Mouse (Mus musculus) embryo, embryonic 9.5 days (tissue): ENCODE results near the gene Ankzf1.
"Not testable (repeated sequence)": the region's sequence is repeated elsewhere in the genome, so short reads cannot be mapped to it uniquely, and the experiment has no call there.

Source experiments
- DNase-seq: peaks from one replicate; pipeline ENCODE4 v3.0.0-alpha.2; 2017; ENCODE audit errors: extremely low spot score

The Ankzf1 gene

DNA sequence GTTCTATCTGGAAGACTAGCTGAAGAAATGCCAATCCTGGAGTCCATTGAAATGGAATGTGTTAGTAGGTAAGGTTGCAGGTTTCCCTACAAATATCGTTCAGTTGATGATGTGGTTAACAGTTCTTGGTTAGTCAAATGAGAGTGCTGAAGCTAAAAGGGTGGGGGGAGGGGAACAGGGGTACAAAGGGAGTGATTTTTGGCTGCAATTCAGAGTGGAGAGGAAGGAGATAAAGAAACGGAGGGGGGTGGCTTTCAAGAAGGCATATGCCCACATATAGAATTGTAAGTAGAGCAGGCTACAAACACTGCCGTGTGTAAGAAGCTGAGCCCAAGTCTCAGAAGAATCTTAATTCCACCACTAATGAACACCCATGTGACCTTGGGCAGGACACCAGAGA, 33.5 kb downstream of the Ankzf1 start:
- no peak for DNase-seq

DNA sequence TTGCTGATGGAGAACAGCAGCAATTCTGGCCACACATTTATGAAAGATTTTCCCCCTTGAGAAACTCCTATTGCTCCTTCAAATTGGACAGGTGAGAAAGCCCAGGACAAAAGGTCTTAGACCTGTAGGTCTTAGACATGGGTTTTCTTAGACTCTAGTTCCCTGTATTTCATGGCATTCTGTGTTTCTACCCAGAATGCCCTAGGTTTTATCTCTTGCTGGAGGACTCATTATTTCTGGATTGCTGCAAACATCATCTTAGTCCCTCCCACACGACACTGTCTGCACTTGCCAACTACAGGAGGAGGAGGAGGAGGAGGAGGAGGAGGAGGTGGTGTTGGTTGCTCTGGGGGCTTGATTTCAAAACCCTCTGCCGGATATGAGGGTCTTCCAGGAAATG, 34.2 kb downstream of the Ankzf1 start:
- DNase-seq, result no peak

DNA sequence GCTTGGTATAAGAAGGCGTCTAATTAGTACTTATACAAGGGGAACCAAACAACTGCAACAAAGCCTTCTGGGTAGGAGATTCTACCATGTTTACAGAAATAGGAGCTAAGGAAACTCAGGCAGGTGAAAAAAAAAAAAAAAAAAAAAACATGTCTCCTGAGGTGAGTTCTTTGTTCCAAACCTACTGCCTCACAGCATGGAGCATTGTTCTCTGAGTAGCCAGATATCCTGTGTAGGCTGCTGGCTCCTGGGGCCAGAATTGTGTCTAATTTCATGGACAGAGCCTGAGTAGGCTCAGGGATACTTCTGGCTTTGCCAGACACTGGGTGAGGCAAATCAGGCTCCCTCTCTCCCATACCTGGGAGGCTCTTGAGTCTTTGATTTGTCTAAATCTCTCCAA, 35.7 kb downstream of the Ankzf1 start:
- no peak for DNase-seq

DNA sequence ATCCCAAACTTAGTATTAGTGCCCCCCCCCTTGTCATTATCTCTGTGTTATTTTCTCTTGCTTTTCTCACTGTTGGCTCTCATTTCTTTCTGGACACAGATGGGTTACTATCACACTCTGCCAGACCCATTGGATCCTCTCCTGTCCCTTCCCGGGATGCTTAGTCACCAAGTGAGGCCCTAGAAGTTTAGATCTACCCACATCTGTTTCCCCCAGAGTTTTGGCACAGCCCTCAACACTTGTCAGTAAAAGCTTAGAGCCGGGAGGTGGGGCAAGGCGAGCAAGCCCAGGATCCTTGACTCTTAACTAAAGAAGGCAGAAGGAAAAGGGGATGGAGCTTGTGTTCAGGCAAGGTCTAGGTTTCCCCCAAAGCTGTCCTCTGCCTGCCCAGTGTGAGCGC, 37.2 kb downstream of the Ankzf1 start:
- DNase-seq, result no peak

DNA sequence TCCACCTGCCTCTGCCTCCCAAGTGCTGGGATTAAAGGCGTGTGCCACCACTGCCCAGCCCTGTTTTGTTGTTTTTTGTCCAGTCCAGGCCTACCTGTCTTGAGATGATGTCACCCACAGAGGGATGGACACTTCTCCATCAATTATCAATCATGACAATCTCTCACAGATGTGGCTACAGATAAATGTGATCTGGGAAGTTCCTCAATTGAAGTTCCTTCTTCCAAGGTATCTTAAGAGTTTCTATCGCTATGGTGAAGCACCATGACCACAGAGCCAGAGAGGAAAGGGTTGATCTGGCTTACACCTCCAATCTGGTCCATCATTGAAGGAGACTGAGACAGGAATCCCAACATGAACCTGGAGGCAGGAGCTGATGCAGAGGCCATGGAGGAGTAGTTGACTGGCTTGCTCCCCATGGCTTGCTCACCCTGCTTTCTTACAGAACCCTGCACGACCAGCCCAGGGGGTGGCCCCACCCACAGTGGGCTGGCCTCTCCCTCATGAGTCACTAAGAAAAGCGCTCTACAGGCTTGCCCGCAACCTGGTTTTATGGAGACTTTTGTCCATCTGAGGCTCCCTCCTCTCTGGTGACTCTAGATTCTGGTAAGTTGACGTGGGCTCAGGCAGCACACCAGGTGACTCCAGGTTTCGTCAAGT, 38.5 kb downstream of the Ankzf1 start:
- DNase-seq, result no peak

DNA sequence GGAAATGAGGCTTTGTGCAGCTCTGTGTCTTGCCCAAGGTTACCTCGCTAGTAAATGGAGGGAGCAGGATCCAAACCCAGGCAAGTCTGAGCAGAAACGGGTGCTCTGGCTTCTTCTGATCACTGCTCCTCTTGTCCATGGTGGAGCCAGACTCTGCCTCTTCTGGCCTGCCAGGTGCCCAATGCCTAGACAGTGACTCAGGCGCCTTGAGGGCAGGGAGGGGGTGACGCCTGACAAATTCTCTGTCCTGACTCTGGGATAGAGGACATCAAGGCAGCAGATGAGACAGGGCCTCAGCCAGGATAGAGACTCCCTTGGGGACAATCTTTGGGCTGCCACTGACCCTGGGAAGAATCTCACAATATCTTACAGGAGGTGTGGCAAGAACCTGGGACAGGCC, 39.3 kb downstream of the Ankzf1 start:
- no peak for DNase-seq

DNA sequence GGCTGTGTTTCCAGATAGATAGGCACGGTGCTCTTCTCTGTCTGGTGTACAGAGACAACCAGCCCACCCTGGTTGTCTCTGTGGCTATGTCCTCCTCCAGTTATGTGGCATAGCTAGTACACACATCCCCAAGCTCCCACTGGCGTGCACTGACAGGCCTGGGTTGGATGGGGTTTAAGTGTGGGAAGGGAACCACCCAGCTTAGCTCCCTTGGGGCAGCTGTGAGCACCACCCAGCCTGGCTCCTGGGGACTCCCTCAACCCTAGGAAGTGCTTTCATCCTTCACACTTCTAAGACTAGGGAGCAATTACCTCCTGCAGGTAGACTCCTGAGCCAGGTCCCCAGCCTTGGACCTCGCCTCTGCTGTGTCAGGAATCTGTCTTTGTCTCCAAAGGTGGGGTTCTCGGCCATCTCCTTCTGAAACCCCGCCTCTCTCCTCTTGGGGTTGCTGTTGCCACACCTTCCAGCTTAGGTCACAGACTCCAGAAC, 39.8 kb downstream of the Ankzf1 start, which contains the start of gene A630095N17Rik:
Gene A630095N17Rik, minus strand, starts transcription at position 439 of the 489 bp plus-strand sequence.
- no peak for DNase-seq

DNA sequence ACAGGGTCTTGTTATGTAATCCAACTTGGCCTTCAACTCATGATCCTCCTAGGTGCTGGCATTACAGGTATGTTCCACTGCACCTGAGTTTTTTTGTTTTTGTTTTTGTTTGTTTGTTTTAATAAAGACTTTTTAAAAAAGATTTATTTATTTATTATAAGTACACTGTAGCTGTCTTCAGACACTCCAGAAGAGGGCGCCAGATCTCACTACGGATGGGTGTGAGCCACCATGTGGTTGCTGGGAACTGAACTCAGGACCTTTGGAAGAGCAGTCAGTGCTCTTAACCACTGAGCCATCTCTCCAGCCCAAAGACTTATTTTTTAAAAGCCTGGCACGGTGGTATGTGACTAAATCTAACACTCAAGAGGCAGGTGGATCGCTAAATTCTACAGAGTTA, 40.5 kb downstream of the Ankzf1 start:
- not testable (repeated sequence) for DNase-seq

DNA sequence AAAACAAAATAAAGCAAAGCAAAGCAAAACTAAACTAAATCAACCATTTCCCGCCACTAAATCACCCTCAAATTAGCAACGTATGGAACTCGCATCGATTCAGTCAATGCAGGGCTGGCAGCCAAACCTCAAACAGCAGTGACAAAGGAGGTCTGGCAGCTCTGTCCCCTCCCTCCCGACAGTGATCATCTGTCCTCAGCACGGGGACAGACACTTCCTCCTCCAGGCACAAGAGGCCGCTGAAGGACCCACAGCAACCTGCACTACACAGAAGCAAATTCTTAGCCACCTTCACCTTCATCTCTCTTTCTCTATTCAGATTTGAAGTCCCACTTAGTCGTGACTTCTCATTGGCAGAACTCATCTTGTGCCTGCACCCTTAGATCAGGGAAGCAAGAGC, 42.7 kb downstream of the Ankzf1 start:
- peak; percentile 58 for DNase-seq

DNA sequence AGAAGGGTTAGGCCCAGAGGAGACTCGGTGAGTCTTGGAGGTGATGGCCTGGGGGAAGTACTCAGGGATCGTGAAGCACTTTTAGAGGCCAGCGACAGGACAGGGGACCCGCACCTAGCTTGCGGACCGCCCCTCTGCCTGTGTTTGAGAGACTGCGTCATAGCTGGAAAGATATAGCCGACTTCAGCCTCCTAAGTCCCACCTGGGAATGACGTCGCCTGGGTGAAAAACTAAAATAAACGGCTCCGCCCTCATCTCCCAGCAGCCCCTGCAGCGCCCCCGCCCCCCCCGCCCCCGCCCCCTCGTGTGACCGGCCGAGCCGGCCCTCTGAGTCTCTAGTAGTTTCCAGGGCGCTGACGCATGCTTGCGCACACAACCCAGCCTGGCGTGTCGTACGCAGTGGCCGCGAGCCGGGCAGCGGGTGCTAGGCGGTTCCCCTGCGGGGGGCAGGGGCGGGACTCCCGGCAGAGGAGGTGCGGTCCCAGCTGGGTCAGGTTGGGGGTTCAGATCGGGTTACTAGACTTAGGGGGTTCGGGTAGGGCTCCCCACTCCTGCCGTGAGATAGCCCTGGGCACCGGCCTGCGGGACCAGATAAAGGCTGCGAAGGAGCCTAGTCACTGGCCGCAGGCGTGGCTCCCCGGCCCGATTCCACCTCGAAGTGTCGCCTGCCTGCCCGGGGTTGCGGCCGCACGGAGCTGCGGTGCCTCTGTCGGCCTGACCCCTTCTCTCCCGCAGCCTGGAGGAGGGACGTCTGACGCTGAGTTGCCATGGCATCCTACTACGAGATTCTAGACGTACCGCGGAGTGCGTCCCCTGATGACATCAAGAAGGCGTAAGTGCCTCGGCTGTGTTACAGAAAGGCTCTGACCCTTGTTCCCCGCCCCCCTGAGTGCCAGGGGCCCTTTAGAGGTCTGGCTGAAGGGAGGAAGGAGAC, 44.4 kb downstream of the Ankzf1 start, which contains the start of gene Dnajb2:
Gene Dnajb2, plus strand, starts transcription at position 290 of the 934 bp plus-strand sequence.
- peak; percentile 85 for DNase-seq

DNA sequence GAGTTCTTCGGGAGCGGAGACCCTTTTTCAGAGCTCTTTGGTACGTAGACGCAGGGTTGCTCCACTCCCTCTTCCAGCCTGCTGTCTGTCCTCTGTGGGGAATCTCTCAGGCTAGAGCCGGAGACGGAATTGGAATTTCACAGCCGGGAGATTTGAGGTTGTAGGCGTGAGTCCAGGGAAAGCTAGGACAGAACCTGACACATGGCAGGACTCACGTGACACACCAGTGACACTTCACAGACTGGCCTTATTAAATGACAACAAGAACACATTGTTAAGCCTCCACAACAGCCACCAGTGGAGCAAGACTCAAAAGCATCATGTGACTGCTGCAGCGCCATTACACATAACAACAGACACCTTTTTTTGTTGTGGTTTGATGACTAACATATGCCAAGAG, 47.6 kb downstream of the Ankzf1 start:
- no peak for DNase-seq

DNA sequence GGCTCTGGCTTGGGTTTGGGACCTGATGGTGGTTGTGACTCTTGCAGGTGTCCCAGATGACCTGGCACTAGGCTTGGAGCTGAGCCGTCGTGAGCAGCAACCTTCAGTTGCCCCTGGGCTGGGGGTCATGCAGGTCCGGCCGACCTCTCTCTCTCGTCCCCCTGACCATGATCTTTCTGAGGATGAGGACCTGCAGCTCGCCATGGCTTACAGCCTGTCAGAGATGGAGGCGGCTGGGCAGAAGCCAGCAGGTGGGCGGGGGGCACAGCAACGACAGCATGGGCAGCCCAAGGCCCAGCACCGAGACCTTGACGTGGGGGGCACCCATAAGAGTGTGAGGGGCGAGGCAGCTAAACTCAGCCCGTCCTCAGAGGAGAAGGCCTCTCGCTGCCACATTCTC, 51.5 kb downstream of the Ankzf1 start:
- DNase-seq, result no peak

DNA sequence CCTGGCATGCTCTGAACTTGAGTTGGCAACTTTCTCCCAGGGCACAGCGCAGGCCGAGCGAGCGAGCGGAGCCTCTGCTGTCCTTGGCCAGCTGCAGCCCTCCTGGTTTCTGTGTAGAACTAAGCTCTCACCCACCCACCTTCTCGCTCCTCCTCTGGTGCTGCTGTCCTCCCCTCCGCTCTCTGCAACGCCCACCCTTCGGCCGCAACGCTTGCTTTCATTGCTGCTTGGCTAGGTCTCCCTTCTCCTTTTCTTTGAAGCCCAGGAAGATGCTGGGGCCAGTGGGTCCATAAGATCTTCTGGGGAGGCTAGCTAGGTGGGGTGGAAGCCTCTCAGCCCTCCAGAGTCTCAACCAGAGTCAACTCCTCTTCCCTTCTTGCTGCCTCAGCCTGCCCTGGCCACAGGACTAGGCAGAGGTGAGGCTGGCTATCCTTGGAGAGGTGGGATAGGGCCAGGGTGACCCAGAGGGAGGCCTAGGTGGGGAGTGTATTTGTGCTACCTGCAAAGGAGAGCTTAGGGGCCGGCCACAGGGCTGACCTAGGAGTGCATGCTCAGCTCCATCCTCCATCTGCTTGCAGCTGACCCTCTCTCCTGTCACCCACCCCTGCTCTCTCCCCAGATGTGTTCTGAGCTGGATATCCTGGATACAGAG, 52.4 kb downstream of the Ankzf1 start:
- DNase-seq, result no peak

DNA sequence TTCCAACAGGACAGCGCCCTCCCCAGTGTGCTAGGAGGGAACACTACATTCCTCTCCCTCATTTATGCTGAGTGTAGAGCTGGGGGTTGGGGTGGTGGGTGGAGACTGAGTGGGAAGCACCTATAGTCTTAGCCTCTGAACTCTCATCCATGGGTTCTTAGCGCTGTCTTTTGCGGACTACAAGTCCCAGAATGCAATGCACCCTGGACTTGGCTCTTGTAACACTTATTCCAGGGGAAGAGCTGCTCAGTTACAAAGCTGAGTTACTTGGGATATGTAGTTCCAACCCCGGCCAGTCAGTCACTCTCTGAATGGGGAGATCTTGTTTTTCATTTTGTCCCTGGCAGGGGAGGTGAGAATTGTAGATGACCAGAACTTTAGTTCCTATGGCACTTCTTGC, 52.9 kb downstream of the Ankzf1 start:
- peak; percentile 45 for DNase-seq

DNA sequence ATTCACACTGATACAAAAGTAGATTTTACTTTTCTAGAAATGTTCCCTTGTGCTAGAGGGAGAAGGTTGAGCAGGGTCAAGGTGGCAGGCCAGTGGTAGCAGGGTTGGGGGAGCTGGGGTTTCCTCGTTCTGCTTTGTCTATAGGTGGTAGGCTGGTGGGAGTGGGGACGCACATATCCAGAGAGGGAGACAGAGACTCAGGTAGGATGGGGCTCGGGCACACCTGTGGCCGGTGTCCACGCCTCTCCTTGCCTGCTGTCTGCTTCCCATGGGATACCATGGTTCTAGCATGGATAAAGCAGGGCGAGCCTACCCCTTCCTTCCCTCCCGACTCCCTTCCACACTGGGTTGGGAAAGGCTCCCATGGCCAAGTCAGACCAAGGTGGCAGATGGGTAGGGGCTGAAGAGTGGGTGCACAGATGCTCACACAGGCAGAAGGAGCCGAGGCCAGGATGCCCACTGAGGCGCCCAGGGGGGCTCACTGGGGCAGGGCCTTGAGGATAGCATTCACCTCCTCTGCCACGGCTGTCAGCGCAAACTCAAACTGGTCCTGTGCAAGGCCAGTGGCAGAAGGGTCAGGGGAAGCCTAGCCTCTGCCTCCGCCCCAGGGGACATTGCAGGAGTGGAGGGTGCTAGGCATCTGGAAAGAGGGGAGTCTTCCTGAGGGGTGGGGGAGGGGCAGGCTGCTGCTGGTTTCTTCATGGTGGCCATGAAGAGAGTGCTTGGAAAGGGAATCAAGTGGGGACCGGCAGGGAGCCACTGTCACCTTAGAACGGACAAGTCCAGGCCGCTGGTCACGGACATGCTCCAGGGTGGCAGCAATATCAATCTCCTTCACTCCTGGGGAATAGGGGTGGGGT, 55.4 kb downstream of the Ankzf1 start:
- no peak for DNase-seq

DNA sequence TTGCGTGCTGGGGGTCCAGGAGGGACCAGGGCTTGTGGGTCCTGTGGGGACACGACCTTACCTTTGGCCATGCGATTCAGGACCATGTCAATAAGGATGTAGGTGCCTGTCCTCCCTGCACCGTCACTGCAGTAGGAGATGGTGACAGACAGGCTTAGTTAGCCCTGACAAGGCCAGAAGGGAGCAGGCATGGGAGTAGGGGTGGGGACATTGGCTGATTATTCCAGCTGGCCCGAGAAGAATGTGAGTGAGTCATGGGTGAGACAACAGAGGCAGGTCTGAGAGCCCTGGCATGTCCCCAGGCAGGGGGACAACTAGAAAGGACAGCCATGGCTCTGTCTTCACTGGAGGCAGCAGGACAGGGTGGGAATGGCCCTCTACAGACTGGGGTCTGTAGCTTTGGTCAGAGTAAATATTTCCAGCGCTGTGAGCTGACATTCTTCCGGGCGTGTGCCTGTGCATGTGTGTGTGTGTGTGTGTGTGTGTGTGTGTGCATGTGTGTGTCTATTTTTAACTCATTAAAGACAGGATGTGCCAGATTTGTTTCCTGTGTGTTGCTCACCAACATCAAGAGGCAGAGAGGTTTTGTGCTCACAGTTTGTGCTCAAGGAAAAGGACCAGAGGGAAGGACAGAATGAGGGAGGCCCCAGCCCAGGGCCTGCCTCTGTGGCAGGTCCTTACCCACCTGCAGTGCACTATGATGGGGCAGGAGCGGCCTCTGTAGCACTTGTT, 56.3 kb downstream of the Ankzf1 start:
- DNase-seq, result no peak
